18 mouse cellular contexts compared by ENCODE assay signal in genomic region chr13:37579231-37579630, GRCm38 (mm10).
DNase-seq lines count a peak whose midpoint lies in the region; ATAC-seq and TF ChIP-seq lines count a peak whose summit lies in the region.
"Had no signal": no experiment of that assay in that cellular context is flagged by ENCODE, and none has a peak within 500 bp of the region (broad histone marks: within the 10 kb centered on the region; RNA-seq: fewer than 3 reads in every experiment).

No protein-coding gene starts in this region.

- ATAC-seq in forebrain, embryonic 12.5 days (ENCODE audit: low FRiP score) = no peak
- ATAC-seq in limb, embryonic 11.5 days (ENCODE audit: insufficient number of reproducible peaks, low FRiP score, low TSS enrichment, low read depth) = no peak
- ATAC-seq in limb, embryonic 14.5 days (ENCODE audit: low FRiP score, low read depth) = no peak
- ATAC-seq: liver, postnatal 0 days had no signal

- WGBS in forebrain, embryonic 10.5 days = 88% methylated on average over 10 of the region's 10 CpGs
- WGBS in forebrain, embryonic 12.5 days = 82% methylated on average over 10 of the region's 10 CpGs
- WGBS in limb, embryonic 11.5 days = 89% methylated on average over 10 of the region's 10 CpGs
- 88% methylated on average over 10 of the region's 10 CpGs for WGBS in limb, embryonic 10.5 days
- WGBS in limb, embryonic 14.5 days = 80% methylated on average over 10 of the region's 10 CpGs

- H3K36me3 ChIP-seq in forebrain, embryonic 10.5 days (replicated peaks) = no peaks in the 10 kb centered on the region
- no peaks in the 10 kb centered on the region for H3K36me3 ChIP-seq in forebrain, embryonic 12.5 days (replicated peaks)
- no peaks in the 10 kb centered on the region for H3K36me3 ChIP-seq in limb, embryonic 11.5 days (ENCODE audit: control insufficient read depth, insufficient read depth, low read length)
- H3K36me3 ChIP-seq in limb, embryonic 10.5 days = no peaks in the 10 kb centered on the region
- H3K36me3 ChIP-seq in limb, embryonic 14.5 days (ENCODE audit: control insufficient read depth, insufficient read depth, low read length) = no peaks in the 10 kb centered on the region
- H3K36me3 ChIP-seq: heart, embryonic 10.5 days; hindbrain, embryonic 12.5 days; stomach, embryonic 15.5 days had no signal

- no peak overlapping the region for H3K4me3 ChIP-seq in forebrain, embryonic 10.5 days
- no peak overlapping the region for H3K4me3 ChIP-seq in forebrain, embryonic 12.5 days (replicated peaks)
- H3K4me3 ChIP-seq in limb, embryonic 11.5 days (ENCODE audit: low read depth, low read length) = no peak overlapping the region
- no peak overlapping the region for H3K4me3 ChIP-seq in limb, embryonic 10.5 days
- H3K4me3 ChIP-seq in limb, embryonic 14.5 days (replicated peaks; ENCODE audit: low read length) = no peak overlapping the region
- no peak overlapping the region for H3K4me3 ChIP-seq in gastrocnemius, adult 2 months
- H3K4me3 ChIP-seq: heart, embryonic 10.5 days; hindbrain, embryonic 12.5 days; stomach, embryonic 15.5 days had no signal

- no peak overlapping the region for H3K4me2 ChIP-seq in forebrain, embryonic 12.5 days
- no peak overlapping the region for H3K4me2 ChIP-seq in limb, embryonic 11.5 days (ENCODE audit: low read depth, severe bottlenecking)
- no peak overlapping the region for H3K4me2 ChIP-seq in limb, embryonic 14.5 days (replicated peaks; ENCODE audit: low read depth, low read length, severe bottlenecking)
- H3K4me2 ChIP-seq: hindbrain, embryonic 12.5 days; stomach, embryonic 15.5 days had no signal

- no peaks in the 10 kb centered on the region for H3K27me3 ChIP-seq in forebrain, embryonic 10.5 days (ENCODE audit: poor library complexity, severe bottlenecking)
- no peaks in the 10 kb centered on the region for H3K27me3 ChIP-seq in forebrain, embryonic 12.5 days
- H3K27me3 ChIP-seq in limb, embryonic 11.5 days (ENCODE audit: control insufficient read depth, insufficient read depth, low read length) = no peaks in the 10 kb centered on the region
- H3K27me3 ChIP-seq in limb, embryonic 10.5 days (ENCODE audit: low read depth, poor library complexity, severe bottlenecking) = no peaks in the 10 kb centered on the region
- H3K27me3 ChIP-seq in limb, embryonic 14.5 days (ENCODE audit: control insufficient read depth, insufficient read depth, low read length) = no peaks in the 10 kb centered on the region
- H3K27me3 ChIP-seq: CH12.LX; hindbrain, embryonic 12.5 days; stomach, embryonic 15.5 days had no signal

- H3K27ac ChIP-seq in forebrain, embryonic 10.5 days = peak overlapping the region; percentile 79; the same call in 1 of the 2 replicates
- no peak overlapping the region for H3K27ac ChIP-seq in forebrain, embryonic 12.5 days
- H3K27ac ChIP-seq in limb, embryonic 11.5 days (replicated peaks; ENCODE audit: low read depth, low read length) = peak overlapping the region; percentile 70; the same call in 1 of the 2 replicates
- no peak overlapping the region; the same call in 1 of the 2 replicates for H3K27ac ChIP-seq in limb, embryonic 10.5 days
- H3K27ac ChIP-seq in limb, embryonic 14.5 days (replicated peaks; ENCODE audit: low read depth, low read length) = peak overlapping the region; percentile 69; the same call in 1 of the 2 replicates
- no peak overlapping the region for H3K27ac ChIP-seq in gastrocnemius, adult 2 months
- H3K27ac ChIP-seq: heart, embryonic 10.5 days; kidney, postnatal 0 days; stomach, embryonic 15.5 days had no signal

- peaks cover 9% of the 10 kb centered on the region for H3K4me1 ChIP-seq in forebrain, embryonic 10.5 days
- H3K4me1 ChIP-seq in forebrain, embryonic 12.5 days = peaks cover 7% of the 10 kb centered on the region
- 0 out of 2 replicates have a peak, but pooled peaks cover 8% of the 10 kb centered on the region for H3K4me1 ChIP-seq in limb, embryonic 11.5 days (ENCODE audit: control insufficient read depth, insufficient read depth, low read length)
- peaks cover 9% of the 10 kb centered on the region for H3K4me1 ChIP-seq in limb, embryonic 10.5 days
- H3K4me1 ChIP-seq in limb, embryonic 14.5 days (ENCODE audit: control insufficient read depth, insufficient read depth, low read length) = no peaks in the 10 kb centered on the region
- H3K4me1 ChIP-seq: stomach, embryonic 15.5 days had no signal

- no peak for TF ChIP-seq CTCF in gastrocnemius, adult 2 months (IDR thresholded peaks at IDR 0.05)

- no peak for TF ChIP-seq POLR2A in limb, embryonic 14.5 days (IDR thresholded peaks at IDR 0.05; ENCODE audit: borderline replicate concordance, extremely low read depth, insufficient read depth, insufficient read length)

- intact Hi-C loops in gastrocnemius, adult 2 months (cut with DNase I) = no loop called here

- H3K9me3 ChIP-seq in forebrain, embryonic 10.5 days = no peaks in the 10 kb centered on the region
- H3K9me3 ChIP-seq in forebrain, embryonic 12.5 days = no peaks in the 10 kb centered on the region
- H3K9me3 ChIP-seq in limb, embryonic 11.5 days (ENCODE audit: control insufficient read depth, low read length) = no peaks in the 10 kb centered on the region
- no peaks in the 10 kb centered on the region for H3K9me3 ChIP-seq in limb, embryonic 10.5 days (replicated peaks)
- no peaks in the 10 kb centered on the region for H3K9me3 ChIP-seq in limb, embryonic 14.5 days (ENCODE audit: control insufficient read depth, low read length)
- H3K9me3 ChIP-seq: heart, embryonic 10.5 days; hindbrain, embryonic 12.5 days; stomach, embryonic 15.5 days had no signal

- H3K9ac ChIP-seq in forebrain, embryonic 12.5 days = no peak overlapping the region
- H3K9ac ChIP-seq in limb, embryonic 11.5 days (ENCODE audit: low read length) = no peak overlapping the region
- no peak overlapping the region for H3K9ac ChIP-seq in limb, embryonic 14.5 days (ENCODE audit: low read depth, low read length, severe bottlenecking)
- H3K9ac ChIP-seq: hindbrain, embryonic 12.5 days; liver, postnatal 0 days; stomach, embryonic 15.5 days had no signal

- DNase-seq in forebrain, embryonic 10.5 days (ENCODE audit: extremely low spot score, low spot score) = no peak
- peak; percentile 34 for DNase-seq in limb, embryonic 11.5 days (ENCODE audit: low spot score)
- no peak for DNase-seq in limb, embryonic 10.5 days (ENCODE audit: low spot score)
- peak; percentile 41 for DNase-seq in ES-CJ7 (ENCODE audit: low read depth, low spot score)
- DNase-seq in limb, embryonic 14.5 days (ENCODE audit: low spot score) = no peak
- DNase-seq in gastrocnemius, adult 2 months = no peak
- DNase-seq in frontal cortex, postnatal 14 days (ENCODE audit: low spot score in 2 of 2) = no peak
- DNase-seq: adrenal gland, adult 2 months; kidney, adult 18-20 months; liver, postnatal 0 days; lung, postnatal 10 days; right cerebral cortex, postnatal 25 days had no signal

Comparison
In these comparisons a context has a peak if more than half of its experiments do, and no peak if none do; other contexts are left out.
1. DNase-seq: peak in limb, embryonic 11.5 days (single experiment) and ES-CJ7 (single experiment); none in forebrain, embryonic 10.5 days (single experiment), limb, embryonic 10.5 days (single experiment), limb, embryonic 14.5 days (single experiment), gastrocnemius, adult 2 months (single experiment) and frontal cortex, postnatal 14 days (0 of 2).
2. H3K27ac ChIP-seq: peak in forebrain, embryonic 10.5 days (single experiment), limb, embryonic 11.5 days (single experiment) and limb, embryonic 14.5 days (single experiment); none in forebrain, embryonic 12.5 days (single experiment), limb, embryonic 10.5 days (single experiment) and gastrocnemius, adult 2 months (single experiment).